Mouse (Mus musculus): ENCODE results near the gene Ttc7. TPM values are rescaled to one million over a fixed set of nuclear protein-coding genes. Genes with fewer than 3 reads are reported as not detected.
A peak's percentile ranks its signal among the peaks of the same experiment; 100 is the strongest.

The Ttc7 gene
- polyA plus RNA-seq, 2 experiments, result 7.8 to 7.9 TPM

DNA sequence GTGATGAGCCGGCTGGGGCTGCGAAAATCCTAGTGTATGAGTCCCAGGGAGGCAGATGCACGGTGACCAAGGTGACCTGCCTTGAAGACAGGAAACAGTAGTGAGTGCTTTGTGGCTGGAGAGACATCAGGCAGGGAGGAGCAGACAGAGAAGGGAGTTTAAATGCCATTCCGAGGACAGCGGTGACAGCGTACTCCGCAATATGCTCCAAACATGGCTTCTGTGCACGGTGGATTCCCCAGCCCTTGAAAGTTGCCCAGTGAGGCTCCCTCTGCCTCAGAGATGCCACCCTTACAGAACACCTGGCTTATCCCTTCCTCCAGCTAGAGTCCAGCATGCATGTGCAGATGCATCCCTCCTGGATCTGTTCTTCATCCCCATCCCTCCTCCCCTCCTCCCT, 45.0 kb downstream of the Ttc7 start:
- H3K4me1 ChIP-seq (replicated peaks; ENCODE audit: control insufficient read depth in 2 of 2, insufficient read depth in 2 of 2, low read length in 1 of 2), result peaks cover 0 to 5% of the 10 kb centered on the region in 2 experiments; a peak in 1 of 4 replicates
- H3K27ac ChIP-seq, result no peak overlapping the region
- H3K27me3 ChIP-seq (ENCODE audit: control insufficient read depth, insufficient read depth, low read length), result no peaks in the 10 kb centered on the region
- TF ChIP-seq EP300 (IDR thresholded peaks at IDR 0.05; ENCODE audit: low read depth) (no peak), CTCF (IDR thresholded peaks at IDR 0.05; ENCODE audit: low read depth) (no peak)
- no peak overlapping the region for H3K4me3 ChIP-seq (ENCODE audit: insufficient read depth in 1 of 2, low read depth in 2 of 2, low read length in 2 of 2)
- no peak overlapping the region for H3K4me2 ChIP-seq (ENCODE audit: low read depth)
- no peak overlapping the region for H3K9ac ChIP-seq (replicated peaks)
- H3K36me3 ChIP-seq (replicated peaks; ENCODE audit: control insufficient read depth, insufficient read depth, low read depth), result no peaks in the 10 kb centered on the region
- DNase-seq (ENCODE audit: low read depth in 3 of 3, low spot score in 3 of 3), result no peak
- WGBS (ENCODE audit: insufficient replicate concordance), result 76% methylated on average over 8 of the region's 8 CpGs
- no peak for ATAC-seq (ENCODE audit: insufficient read depth)
- H3K9me3 ChIP-seq (ENCODE audit: control insufficient read depth, low read length), result no peaks in the 10 kb centered on the region

DNA sequence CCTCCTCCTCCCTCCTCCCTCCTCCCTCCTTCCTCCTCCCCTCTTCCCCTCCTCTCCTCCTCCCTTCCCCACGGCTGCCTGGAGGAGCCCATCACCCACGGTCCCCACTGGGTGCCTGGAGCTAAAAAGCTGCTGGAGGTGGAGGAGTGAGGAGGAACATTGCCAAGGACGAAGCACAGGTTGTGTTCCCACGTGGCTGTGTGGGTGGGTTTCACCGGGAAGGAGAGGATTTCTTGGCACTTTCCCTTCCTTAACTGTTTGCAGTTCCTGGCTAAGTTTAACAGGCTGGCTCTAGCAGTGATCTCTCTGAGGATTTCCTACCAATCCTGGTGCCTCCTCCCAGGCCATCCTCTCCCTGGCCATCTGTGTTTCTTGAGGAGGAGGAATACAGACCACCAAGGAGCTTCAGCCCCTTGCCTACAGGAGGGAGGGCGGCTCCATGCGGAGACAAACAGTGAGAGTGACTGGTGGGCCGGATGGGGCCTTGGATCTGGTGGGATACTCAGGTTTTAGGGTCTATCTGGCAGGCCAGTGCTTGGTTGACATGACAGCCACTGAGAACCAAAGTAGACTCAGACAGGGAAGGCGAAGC, 45.6 kb downstream of the Ttc7 start:
- TF ChIP-seq EP300 (IDR thresholded peaks at IDR 0.05; ENCODE audit: low read depth), result no peak
- H3K9ac ChIP-seq (replicated peaks), result no peak overlapping the region
- no peak overlapping the region for H3K4me2 ChIP-seq (ENCODE audit: low read depth)
- H3K4me1 ChIP-seq (replicated peaks; ENCODE audit: control insufficient read depth in 2 of 2, insufficient read depth in 2 of 2, low read length in 1 of 2), result peaks cover 0 to 5% of the 10 kb centered on the region in 2 experiments; a peak in 1 of 4 replicates
- H3K9me3 ChIP-seq (ENCODE audit: control insufficient read depth, low read length), result no peaks in the 10 kb centered on the region
- H3K27ac ChIP-seq, result no peak overlapping the region
- H3K27me3 ChIP-seq (ENCODE audit: control insufficient read depth, insufficient read depth, low read length), result no peaks in the 10 kb centered on the region
- no peak for DNase-seq (ENCODE audit: low read depth in 3 of 3, low spot score in 3 of 3)
- 67% methylated on average over 9 of the region's 9 CpGs for WGBS (ENCODE audit: insufficient replicate concordance)
- H3K36me3 ChIP-seq (replicated peaks; ENCODE audit: control insufficient read depth, insufficient read depth, low read depth), result no peaks in the 10 kb centered on the region
- no peak for ATAC-seq (ENCODE audit: insufficient read depth)
- H3K4me3 ChIP-seq (ENCODE audit: insufficient read depth in 1 of 2, low read depth in 2 of 2, low read length in 2 of 2), result no peak overlapping the region

GRCm38 (mm10) chr17:87329144-87329700, 46.5 kb downstream of the Ttc7 start:
- no peak overlapping the region for H3K4me2 ChIP-seq (ENCODE audit: low read depth)
- TF ChIP-seq EP300 (IDR thresholded peaks at IDR 0.05; ENCODE audit: low read depth) (no peak), CTCF (IDR thresholded peaks at IDR 0.05; ENCODE audit: low read depth) (no peak)
- no peaks in the 10 kb centered on the region for H3K36me3 ChIP-seq (replicated peaks; ENCODE audit: control insufficient read depth, insufficient read depth, low read depth)
- no peak for DNase-seq (ENCODE audit: low read depth in 3 of 3, low spot score in 3 of 3)
- no peaks in the 10 kb centered on the region for H3K27me3 ChIP-seq (ENCODE audit: control insufficient read depth, insufficient read depth, low read length)
- ATAC-seq (ENCODE audit: insufficient read depth), result no peak
- no peaks in the 10 kb centered on the region for H3K9me3 ChIP-seq (ENCODE audit: control insufficient read depth, low read length)
- H3K27ac ChIP-seq, result no peak overlapping the region
- H3K4me1 ChIP-seq (replicated peaks; ENCODE audit: control insufficient read depth in 2 of 2, insufficient read depth in 2 of 2, low read length in 1 of 2), result peaks cover 0 to 5% of the 10 kb centered on the region in 2 experiments; a peak in 1 of 4 replicates
- WGBS (ENCODE audit: insufficient replicate concordance), result 86% methylated on average over 18 of the region's 18 CpGs
- H3K9ac ChIP-seq (replicated peaks), result no peak overlapping the region
- H3K4me3 ChIP-seq (ENCODE audit: insufficient read depth in 1 of 2, low read depth in 2 of 2, low read length in 2 of 2), result no peak overlapping the region

- WGBS (ENCODE audit: insufficient replicate concordance), result 57% methylated on average over 22 of the region's 22 CpGs
- Histone ChIP-seq H3K27me3 (ENCODE audit: control insufficient read depth, insufficient read depth, low read length) (no peaks in the 10 kb centered on the region), H3K9ac (replicated peaks) (no peak overlapping the region), H3K27ac (no peak overlapping the region), H3K4me2 (ENCODE audit: low read depth) (no peak overlapping the region), H3K4me3 (ENCODE audit: insufficient read depth in 1 of 2, low read depth in 2 of 2, low read length in 2 of 2) (no peak overlapping the region), H3K4me1 (replicated peaks; ENCODE audit: control insufficient read depth in 2 of 2, insufficient read depth in 2 of 2, low read length in 1 of 2) (peaks cover 0 to 5% of the 10 kb centered on the region in 2 experiments; a peak in 1 of 4 replicates), H3K36me3 (replicated peaks; ENCODE audit: control insufficient read depth, insufficient read depth, low read depth) (no peaks in the 10 kb centered on the region), H3K9me3 (ENCODE audit: control insufficient read depth, low read length) (no peaks in the 10 kb centered on the region)
- ATAC-seq (ENCODE audit: insufficient read depth), result no peak
- TF ChIP-seq CTCF (IDR thresholded peaks at IDR 0.05; ENCODE audit: low read depth) (no peak), EP300 (IDR thresholded peaks at IDR 0.05; ENCODE audit: low read depth) (no peak)
- DNase-seq (ENCODE audit: low read depth in 3 of 3, low spot score in 3 of 3), result no peak
Observed at GRCm38 (mm10) chr17:87330250-87330920, 47.7 kb downstream of the Ttc7 start.

DNA sequence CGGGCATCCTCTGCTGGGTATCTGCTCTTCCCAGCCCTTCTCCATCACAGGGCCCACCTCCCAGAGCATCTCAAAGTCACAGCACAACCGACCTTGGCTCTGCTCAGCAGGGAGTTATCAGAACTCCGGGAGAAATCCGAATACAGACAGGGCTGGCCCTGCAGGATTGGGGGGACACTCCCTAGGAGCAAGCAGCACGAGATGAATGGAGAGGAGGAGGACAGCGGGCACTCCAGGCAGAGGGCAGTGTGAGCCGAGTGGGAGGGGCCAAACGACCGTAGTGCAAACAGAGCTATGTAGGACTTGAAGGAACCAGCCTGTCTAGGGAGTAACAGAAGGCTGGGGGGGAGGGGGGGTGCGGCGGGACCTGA, 48.2 kb downstream of the Ttc7 start:
- Histone ChIP-seq H3K4me2 (ENCODE audit: low read depth) (no peak overlapping the region), H3K27ac (no peak overlapping the region), H3K4me3 (ENCODE audit: insufficient read depth in 1 of 2, low read depth in 2 of 2, low read length in 2 of 2) (no peak overlapping the region), H3K27me3 (ENCODE audit: control insufficient read depth, insufficient read depth, low read length) (no peaks in the 10 kb centered on the region), H3K36me3 (replicated peaks; ENCODE audit: control insufficient read depth, insufficient read depth, low read depth) (no peaks in the 10 kb centered on the region), H3K9me3 (ENCODE audit: control insufficient read depth, low read length) (no peaks in the 10 kb centered on the region), H3K4me1 (replicated peaks; ENCODE audit: control insufficient read depth in 2 of 2, insufficient read depth in 2 of 2, low read length in 1 of 2) (peaks cover 0 to 5% of the 10 kb centered on the region in 2 experiments; a peak in 1 of 4 replicates), H3K9ac (replicated peaks) (no peak overlapping the region)
- 8% methylated on average over 11 of the region's 11 CpGs for WGBS (ENCODE audit: insufficient replicate concordance)
- peak; percentile 27; the same call in 1 of the 2 replicates for ATAC-seq (ENCODE audit: insufficient read depth)
- no peak for DNase-seq (ENCODE audit: low read depth in 3 of 3, low spot score in 3 of 3)
- TF ChIP-seq CTCF (IDR thresholded peaks at IDR 0.05; ENCODE audit: low read depth) (no peak), EP300 (IDR thresholded peaks at IDR 0.05; ENCODE audit: low read depth) (no peak)
